Mouse (Mus musculus) small intestine, adult 2 months (tissue): Measurements from ENCODE around the gene Gan.

Experiments used
- CTCF ChIP-seq: fragments of 200-500 bp; IDR thresholded peaks from 2 replicates; pipeline ENCODE4 v1.5.1; 2012; ENCODE audit warnings: low read depth, mild to moderate bottlenecking, control low read depth, inconsistent platforms, low read length, moderate library complexity, mixed read lengths; ENCODE audit not compliant: insufficient replicate concordance, insufficient read length; ENCODE audit errors: extremely low read depth
- POLR2A ChIP-seq: fragments of 200-500 bp; IDR thresholded peaks from 2 replicates; pipeline ENCODE4 v1.6.1; 2012; ENCODE audit warnings: low read depth, mild to moderate bottlenecking, control low read depth, inconsistent platforms, low read length, moderate library complexity

DNA sequence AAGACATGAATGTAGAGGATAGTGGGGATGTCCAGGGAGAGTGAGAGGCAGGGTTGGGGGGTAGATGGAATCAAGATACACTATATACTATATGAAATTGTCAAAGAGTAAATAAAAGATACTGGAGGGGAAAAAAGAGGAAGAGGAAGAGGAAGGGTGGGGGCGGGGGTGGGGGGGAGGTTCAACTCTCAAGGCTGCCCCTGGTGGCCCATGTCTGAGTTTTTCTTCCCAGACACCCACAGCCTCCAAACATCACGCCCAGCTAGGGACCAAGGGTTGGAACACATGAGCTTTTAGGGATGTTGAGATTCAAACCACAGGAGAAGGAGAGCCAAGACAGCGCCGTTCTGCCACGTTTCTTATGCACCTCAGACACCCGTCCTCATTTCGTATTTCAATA, 75.3 kb downstream of the Gan start:
- no peak for TF ChIP-seq POLR2A
- no peak for TF ChIP-seq CTCF
